Mouse (Mus musculus) MEL (cell line): ENCODE data around the gene Zfp217. TPM values are rescaled to one million over a fixed set of nuclear protein-coding genes. Genes with fewer than 3 reads are reported as not detected.
A peak's percentile ranks its signal among the peaks of the same experiment; 100 is the strongest.

Source experiments
- DNase-seq: peaks from one replicate; pipeline ENCODE4 v3.0.0; 2011; ENCODE audit warnings: low read depth, low spot score
- H3K27ac ChIP-seq: 2 replicates; pipeline ENCODE4 v1.5.1; 2012; ENCODE audit warnings: low read depth, mild to moderate bottlenecking, control low read depth, low read length, moderate library complexity; ENCODE audit not compliant: control insufficient read depth
- H3K27me3 ChIP-seq, 2 experiments: fragments of 150-350 bp in 1 of 2; sonication (generic) in 1 of 2; 2 replicates each; pipeline ENCODE4 v1.6.1; 2012; ENCODE audit warnings: low read length in 2 of 2, mild to moderate bottlenecking in 2 of 2, improper control_type of control experiment in 1 of 2, moderate library complexity in 1 of 2; ENCODE audit not compliant: insufficient read depth in 2 of 2, control insufficient read depth in 1 of 2
- H3K36me3 ChIP-seq, 2 experiments: 2 replicates each; pipeline ENCODE4 v1.6.1; 2012 to 2014; ENCODE audit warnings: low read length in 2 of 2, improper control_type of control experiment in 1 of 2, inconsistent platforms in 1 of 2, mild to moderate bottlenecking in 1 of 2; ENCODE audit not compliant: insufficient read depth in 2 of 2, control insufficient read depth in 1 of 2
- H3K4me1 ChIP-seq, 2 experiments: fragments of 150-350 bp in 1 of 2; sonication (generic) in 1 of 2; 2 replicates each; pipeline ENCODE4 v1.6.1; 2012; ENCODE audit warnings: low read length in 2 of 2, improper control_type of control experiment in 1 of 2, mild to moderate bottlenecking in 1 of 2; ENCODE audit not compliant: insufficient read depth in 2 of 2, control insufficient read depth in 1 of 2
- H3K4me3 ChIP-seq, 2 experiments: fragments of 150-350 bp in 1 of 2; sonication (generic) in 1 of 2; 2 replicates each; pipeline ENCODE4 v1.5.1; 2012; ENCODE audit warnings: low read depth in 2 of 2, low read length in 2 of 2, mild to moderate bottlenecking in 2 of 2, moderate library complexity in 2 of 2, control low read depth in 1 of 2, improper control_type of control experiment in 1 of 2; ENCODE audit not compliant: control insufficient read depth in 1 of 2, insufficient read depth in 1 of 2
- H3K79me2 ChIP-seq: 2 replicates; pipeline ENCODE4 v1.6.1; 2012; ENCODE audit warnings: mild to moderate bottlenecking, low read length, moderate library complexity; ENCODE audit not compliant: control insufficient read depth, poor library complexity, insufficient read depth
- H3K9ac ChIP-seq: 2 replicates; pipeline ENCODE4 v1.6.1; 2012; ENCODE audit warnings: low read depth, mild to moderate bottlenecking, control low read depth, low read length, moderate library complexity; ENCODE audit not compliant: control insufficient read depth, poor library complexity, severe bottlenecking
- H3K9me3 ChIP-seq: fragments of 150-350 bp; sonication (generic); replicated peaks from 2 replicates; pipeline ENCODE4 v1.6.1; 2012; ENCODE audit warnings: mild to moderate bottlenecking, low read length, improper control_type of control experiment, moderate library complexity; ENCODE audit not compliant: insufficient read depth
- BHLHE40 ChIP-seq: IDR thresholded peaks from 2 replicates; pipeline ENCODE4 v1.6.1; 2012; ENCODE audit warnings: low read depth, mild to moderate bottlenecking, inconsistent platforms, low read length, improper control_type of control experiment, borderline replicate concordance
- CHD1 ChIP-seq: IDR thresholded peaks from 2 replicates; pipeline ENCODE4 v1.6.1; 2012; ENCODE audit warnings: low read depth, mild to moderate bottlenecking, inconsistent platforms, low read length, improper control_type of control experiment
- CTCF ChIP-seq, 3 experiments: IDR thresholded peaks in 2 of 3; conservative IDR thresholded peaks in 1 of 3; 2 replicates each; pipeline ENCODE4 v1.5.1; 2011 to 2012; ENCODE audit warnings: low read length in 3 of 3, low read depth in 2 of 3, mild to moderate bottlenecking in 2 of 3, improper control_type of control experiment in 1 of 3, inconsistent platforms in 1 of 3, mixed read lengths in 1 of 3, moderate library complexity in 1 of 3; ENCODE audit not compliant: control insufficient read depth in 1 of 3, insufficient read depth in 1 of 3, poor library complexity in 1 of 3, severe bottlenecking in 1 of 3
- E2F4 ChIP-seq: IDR thresholded peaks from 2 replicates; pipeline ENCODE4 v1.6.1; 2011; ENCODE audit warnings: low read depth, low read length, improper control_type of control experiment, borderline replicate concordance
- ELF1 ChIP-seq: IDR thresholded peaks from 2 replicates; pipeline ENCODE4 v1.6.1; 2014; ENCODE audit warnings: low read depth, mild to moderate bottlenecking, inconsistent platforms, low read length, improper control_type of control experiment, moderate library complexity
- ETS1 ChIP-seq: IDR thresholded peaks from 2 replicates; pipeline ENCODE4 v1.6.1; 2012; ENCODE audit warnings: low read depth, mild to moderate bottlenecking, inconsistent platforms, low read length, improper control_type of control experiment, moderate library complexity
- GABPA ChIP-seq: IDR thresholded peaks from 2 replicates; pipeline ENCODE4 v1.6.1; 2012; ENCODE audit warnings: low read depth, mild to moderate bottlenecking, inconsistent platforms, low read length, improper control_type of control experiment, moderate library complexity
- GATA1 ChIP-seq: IDR thresholded peaks from 2 replicates; pipeline ENCODE4 v1.6.1; 2011; ENCODE audit warnings: low read depth, low read length, improper control_type of control experiment
- HCFC1 ChIP-seq: IDR thresholded peaks from 2 replicates; pipeline ENCODE4 v1.6.1; 2012; ENCODE audit warnings: low read depth, mild to moderate bottlenecking, inconsistent platforms, low read length, improper control_type of control experiment, moderate library complexity
- MAFK ChIP-seq: IDR thresholded peaks from 2 replicates; pipeline ENCODE4 v1.6.1; 2011; ENCODE audit warnings: low read depth, mild to moderate bottlenecking, low read length, improper control_type of control experiment, borderline replicate concordance
- MAX ChIP-seq: IDR thresholded peaks from 2 replicates; pipeline ENCODE4 v1.6.1; 2011; ENCODE audit warnings: low read length, improper control_type of control experiment
- MAZ ChIP-seq: IDR thresholded peaks from 2 replicates; pipeline ENCODE4 v1.6.1; 2012; ENCODE audit warnings: low read depth, mild to moderate bottlenecking, inconsistent platforms, low read length, improper control_type of control experiment
- MEF2A ChIP-seq: IDR thresholded peaks from 2 replicates; pipeline ENCODE4 v1.6.1; 2014; ENCODE audit warnings: low read depth, mild to moderate bottlenecking, inconsistent platforms, low read length, improper control_type of control experiment; ENCODE audit not compliant: poor library complexity, insufficient replicate concordance, severe bottlenecking; ENCODE audit errors: extremely low read depth
- MXI1 ChIP-seq: IDR thresholded peaks from 2 replicates; pipeline ENCODE4 v1.6.1; 2011; ENCODE audit warnings: mild to moderate bottlenecking, low read depth, low read length, improper control_type of control experiment
- MYB ChIP-seq: IDR thresholded peaks from 2 replicates; pipeline ENCODE4 v1.6.1; 2011; ENCODE audit warnings: mild to moderate bottlenecking, low read depth, low read length, improper control_type of control experiment
- NELFE ChIP-seq: IDR thresholded peaks from 2 replicates; pipeline ENCODE4 v1.6.1; 2011; ENCODE audit warnings: low read depth, low read length, improper control_type of control experiment
- NRF1 ChIP-seq: IDR thresholded peaks from 2 replicates; pipeline ENCODE4 v1.6.1; 2014; ENCODE audit warnings: low read depth, mild to moderate bottlenecking, inconsistent platforms, low read length, improper control_type of control experiment, moderate library complexity; ENCODE audit not compliant: poor library complexity, insufficient read depth, severe bottlenecking
- POLR2AphosphoS2 ChIP-seq: IDR thresholded peaks from 2 replicates; pipeline ENCODE4 v1.6.1; 2011; ENCODE audit warnings: low read length, improper control_type of control experiment
- POLR2AphosphoS5 ChIP-seq: IDR thresholded peaks from 2 replicates; pipeline ENCODE4 v1.6.1; 2012; ENCODE audit warnings: low read depth, borderline replicate concordance, mild to moderate bottlenecking, inconsistent platforms, low read length, moderate library complexity, mixed read lengths
- RAD21 ChIP-seq: IDR thresholded peaks from 2 replicates; pipeline ENCODE4 v1.6.1; 2011; ENCODE audit warnings: mild to moderate bottlenecking, low read depth, low read length, improper control_type of control experiment
- RCOR1 ChIP-seq: IDR thresholded peaks from 2 replicates; pipeline ENCODE4 v1.6.1; 2012; ENCODE audit warnings: low read depth, mild to moderate bottlenecking, inconsistent platforms, low read length, improper control_type of control experiment
- SIN3A ChIP-seq: IDR thresholded peaks from 2 replicates; pipeline ENCODE4 v1.6.1; 2012; ENCODE audit warnings: low read length, improper control_type of control experiment, inconsistent platforms
- TAL1 ChIP-seq: IDR thresholded peaks from 2 replicates; pipeline ENCODE4 v1.6.1; 2012; ENCODE audit warnings: mild to moderate bottlenecking, inconsistent platforms, low read length, moderate library complexity, mixed read lengths
- TCF12 ChIP-seq: IDR thresholded peaks from 2 replicates; pipeline ENCODE4 v1.6.1; 2014; ENCODE audit warnings: low read depth, mild to moderate bottlenecking, inconsistent platforms, low read length, improper control_type of control experiment, moderate library complexity
- UBTF ChIP-seq: IDR thresholded peaks from 2 replicates; pipeline ENCODE4 v1.6.1; 2012; ENCODE audit warnings: low read depth, mild to moderate bottlenecking, inconsistent platforms, low read length, improper control_type of control experiment, moderate library complexity, borderline replicate concordance; ENCODE audit not compliant: insufficient read depth
- USF1 ChIP-seq: IDR thresholded peaks from 2 replicates; pipeline ENCODE4 v1.6.1; 2014; ENCODE audit warnings: low read depth, mild to moderate bottlenecking, inconsistent platforms, low read length, improper control_type of control experiment, moderate library complexity
- ZC3H11A ChIP-seq: IDR thresholded peaks from 2 replicates; pipeline ENCODE4 v1.6.1; 2012; ENCODE audit warnings: low read depth, mild to moderate bottlenecking, inconsistent platforms, low read length, improper control_type of control experiment
- ZNF384 ChIP-seq: IDR thresholded peaks from 2 replicates; pipeline ENCODE4 v1.6.1; 2012; ENCODE audit warnings: low read depth, mild to moderate bottlenecking, inconsistent platforms, low read length, improper control_type of control experiment
- polyA plus RNA-seq, 2 experiments: library from polyadenylated mRNA; stranded (reverse) in 1 of 2; unstranded in 1 of 2; fragments of >175 nt in 1 of 2; fragments of >200 nt in 1 of 2; gene quantifications; 2 replicates each; pipeline versions ENCODE4 v1.2.1 to v1.2.4; 2012; ENCODE audit warnings: low replicate concordance in 2 of 2, low read depth in 1 of 2; ENCODE audit not compliant: insufficient read length in 2 of 2, insufficient read depth in 1 of 2, missing spikeins in 1 of 2
- total RNA-seq: library from RNA; depleted of rRNA; stranded (reverse); fragments of 300-350 nt; gene quantifications from 2 replicates; pipeline ENCODE4 v1.2.3, GENCODE M21; 2012

Gene Zfp217
- total and polyA plus RNA-seq, 3 experiments = 21.7 to 34.9 (median 25.5) TPM

DNA sequence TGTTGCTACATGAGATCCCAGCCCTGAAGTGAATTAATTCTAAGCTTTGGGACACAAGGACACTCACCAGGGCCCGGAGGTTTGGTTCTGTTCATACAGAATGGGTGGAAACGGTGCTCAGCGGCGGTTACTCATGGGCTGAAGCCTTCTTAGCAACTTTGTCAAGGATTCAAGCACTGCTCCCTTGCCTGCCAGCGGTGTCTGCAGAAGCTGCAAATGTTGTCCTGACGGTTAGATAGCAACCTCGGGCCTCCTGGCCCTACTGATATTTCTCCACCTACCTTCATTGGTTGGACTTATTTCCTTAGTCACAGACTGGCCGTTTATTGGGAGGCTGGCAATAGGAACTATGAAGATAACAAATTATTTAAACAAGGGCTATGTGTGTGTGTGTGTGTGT lies 3.6 kb upstream of the Zfp217 start (continued):
- no peak for TF ChIP-seq ELF1
- 0 out of 2 replicates have a peak, but pooled peaks have one; percentile 51 for TF ChIP-seq POLR2AphosphoS5

- TF ChIP-seq ZNF384 (no peak), MAFK (no peak), GATA1 (no peak), HCFC1 (no peak), CTCF (IDR thresholded peaks at IDR 0.05 in 2 of 3, conservative IDR thresholded peaks at IDR 0.05 in 1 of 3; ENCODE audit: control insufficient read depth in 1 of 3, insufficient read depth in 1 of 3, low read depth in 2 of 3, low read length in 3 of 3, poor library complexity in 1 of 3, severe bottlenecking in 1 of 3) (no peak), MXI1 (peak; percentile 47; the same call in 1 of the 2 replicates), BHLHE40 (peak; percentile 57; the same call in 1 of the 2 replicates), POLR2AphosphoS5 (no peak), USF1 (no peak), MAX (no peak), POLR2AphosphoS2 (no peak), TAL1 (no peak), UBTF (no peak), RAD21 (no peak), TCF12 (no peak), ELF1 (no peak), ZC3H11A (no peak), ETS1 (0 out of 2 replicates have a peak, but pooled peaks have one; percentile 3), NRF1 (no peak), CHD1 (0 out of 2 replicates have a peak, but pooled peaks have one; percentile 16), SIN3A (peak; percentile 52), GABPA (no peak), E2F4 (no peak), MEF2A (no peak), MYB (no peak), RCOR1 (no peak), MAZ (no peak), NELFE (no peak)
- TF ChIP-seq, all 39 proteins: peak for 5
- Histone ChIP-seq H3K9me3 (no peaks in the 10 kb centered on the region), H3K4me1 (peaks cover 22 to 27% of the 10 kb centered on the region in 2 experiments), H3K9ac (peak overlapping the region; percentile 74), H3K79me2 (peaks cover 57% of the 10 kb centered on the region), H3K27me3 (no peaks in the 10 kb centered on the region), H3K4me3 (peak overlapping the region; percentile 59 to 64), H3K36me3 (peaks cover 5 to 40% of the 10 kb centered on the region in 2 experiments; a peak in 3 of 4 replicates), H3K27ac (peak overlapping the region; percentile 87)
- peak; percentile 57 for DNase-seq
Measured at GRCm38 (mm10) chr2:170148828-170149227, 925 bp upstream of the Zfp217 start.
